Mouse (Mus musculus) G1E (cell line): Measurements from ENCODE around the gene Psmc1. TPM values are rescaled to one million over a fixed set of nuclear protein-coding genes. Genes with fewer than 3 reads are reported as not detected.

Source experiments
- ATAC-seq: 2 replicates; pipeline ENCODE4 v1.8.0; 2016; ENCODE audit warnings: mild to moderate bottlenecking; ENCODE audit not compliant: insufficient number of reproducible peaks, poor library complexity, low FRiP score, severe bottlenecking; ENCODE audit errors: extremely low read depth
- DNase-seq: peaks from one replicate; pipeline ENCODE4 v3.0.0; 2012; ENCODE audit warnings: low spot score
- H3K27me3 ChIP-seq: 2 replicates; pipeline ENCODE4 v1.6.1; 2012; ENCODE audit warnings: mild to moderate bottlenecking, low read length, inconsistent platforms; ENCODE audit not compliant: insufficient read depth
- H3K36me3 ChIP-seq: replicated peaks from 2 replicates; pipeline ENCODE3; 2012; ENCODE audit warnings: mild to moderate bottlenecking, inconsistent platforms
- H3K4me1 ChIP-seq: 2 replicates; pipeline ENCODE4 v1.6.1; 2012; ENCODE audit warnings: low read depth, low read length, inconsistent platforms, mixed read lengths; ENCODE audit not compliant: insufficient read depth
- H3K4me3 ChIP-seq: 2 replicates; pipeline ENCODE4 v1.5.1; 2012; ENCODE audit warnings: low read depth, mild to moderate bottlenecking, inconsistent platforms, low read length, moderate library complexity, mixed read lengths
- H3K9me3 ChIP-seq: replicated peaks from 2 replicates; pipeline ENCODE4 v1.6.1; 2012; ENCODE audit warnings: inconsistent platforms
- CTCF ChIP-seq: IDR thresholded peaks from 2 replicates; pipeline ENCODE4 v1.5.1; 2012; ENCODE audit warnings: low read depth, low read length, inconsistent platforms, mixed read lengths
- GATA1 ChIP-seq: IDR thresholded peaks from 2 replicates; pipeline ENCODE4 v1.6.1; 2012; ENCODE audit warnings: borderline replicate concordance, low read length, inconsistent platforms, mixed read lengths
- GATA2 ChIP-seq: IDR thresholded peaks from 2 replicates; pipeline ENCODE4 v1.6.1; 2012; ENCODE audit warnings: low read depth, low read length, inconsistent platforms, borderline replicate concordance
- POLR2AphosphoS5 ChIP-seq: IDR thresholded peaks from 2 replicates; pipeline ENCODE4 v1.6.1; 2012; ENCODE audit warnings: low read depth, low read length, inconsistent platforms; ENCODE audit not compliant: insufficient replicate concordance
- TAL1 ChIP-seq: conservative IDR thresholded peaks from 2 replicates; pipeline ENCODE4 v1.6.1; 2012; ENCODE audit warnings: low read depth, low read length, inconsistent platforms, mixed read lengths
- polyA plus RNA-seq: library from polyadenylated mRNA; stranded (reverse); fragments of >175 nt; gene quantifications from 2 replicates; pipeline ENCODE4 v1.2.3, GENCODE M21; 2012
- total RNA-seq, 2 experiments: library from RNA; stranded (forward) in 1 of 2; stranded (reverse) in 1 of 2; fragments of 200-1000 nt in 1 of 2; fragments of >200 nt in 1 of 2; fragmentation: Nextera tagmentation in 1 of 2; gene quantifications; 2 replicates each; pipeline ENCODE4 v1.2.3; 2014 to 2017

The Psmc1 gene
- total and polyA plus RNA-seq, 3 experiments: 65.1 to 293 (median 162) TPM

- TF ChIP-seq TAL1 (no peak), GATA1 (no peak), GATA2 (no peak), CTCF (no peak), POLR2AphosphoS5 (no peak)
- peaks cover 21% of the 10 kb centered on the region for H3K27me3 ChIP-seq
- ATAC-seq: no peak
Observed at GRCm38 (mm10) chr12:100099971-100100706, 9.8 kb upstream of the Psmc1 start.

DNA sequence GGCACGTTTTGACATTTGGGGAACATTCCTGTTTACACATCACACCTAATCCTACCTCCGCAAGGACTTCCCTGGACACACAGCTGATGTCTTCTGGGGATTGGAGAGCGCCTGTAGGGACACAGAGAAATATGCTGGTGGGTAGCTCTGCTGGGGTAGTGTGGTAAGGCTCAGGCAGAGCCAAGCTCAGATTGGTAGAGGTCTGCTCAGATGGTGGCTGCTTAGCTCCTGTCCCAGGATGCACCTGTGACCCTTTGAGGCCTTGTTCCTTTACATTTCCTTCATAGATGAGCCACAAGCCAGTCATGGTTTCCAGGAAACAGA is 9.3 kb upstream of the Psmc1 start:
- Histone ChIP-seq H3K36me3 (no peaks in the 10 kb centered on the region), H3K9me3 (no peaks in the 10 kb centered on the region), H3K27me3 (peaks cover 21% of the 10 kb centered on the region), H3K4me3 (no peak overlapping the region), H3K4me1 (peaks cover 5% of the 10 kb centered on the region)
- no peak for DNase-seq
- TF ChIP-seq TAL1: no peak
- TF ChIP-seq GATA2: no peak
- TF ChIP-seq GATA1: no peak
- TF ChIP-seq POLR2AphosphoS5: no peak
- TF ChIP-seq CTCF: no peak
- ATAC-seq: no peak

More at GRCm38 (mm10) chr12:100099971-100100706, 9.8 kb upstream of the Psmc1 start:
- Histone ChIP-seq H3K36me3 (no peaks in the 10 kb centered on the region), H3K9me3 (no peaks in the 10 kb centered on the region), H3K4me1 (peaks cover 5% of the 10 kb centered on the region), H3K4me3 (no peak overlapping the region)
- no peak for DNase-seq

- Histone ChIP-seq H3K36me3 (no peaks in the 10 kb centered on the region), H3K4me1 (peaks cover 6% of the 10 kb centered on the region), H3K4me3 (no peak overlapping the region), H3K27me3 (peaks cover 21% of the 10 kb centered on the region), H3K9me3 (no peaks in the 10 kb centered on the region)
- no peak for DNase-seq
- no peak for TF ChIP-seq GATA1
- no peak for TF ChIP-seq POLR2AphosphoS5
- ATAC-seq: no peak
Observed at GRCm38 (mm10) chr12:100101651-100102050, 8.3 kb upstream of the Psmc1 start.

DNA sequence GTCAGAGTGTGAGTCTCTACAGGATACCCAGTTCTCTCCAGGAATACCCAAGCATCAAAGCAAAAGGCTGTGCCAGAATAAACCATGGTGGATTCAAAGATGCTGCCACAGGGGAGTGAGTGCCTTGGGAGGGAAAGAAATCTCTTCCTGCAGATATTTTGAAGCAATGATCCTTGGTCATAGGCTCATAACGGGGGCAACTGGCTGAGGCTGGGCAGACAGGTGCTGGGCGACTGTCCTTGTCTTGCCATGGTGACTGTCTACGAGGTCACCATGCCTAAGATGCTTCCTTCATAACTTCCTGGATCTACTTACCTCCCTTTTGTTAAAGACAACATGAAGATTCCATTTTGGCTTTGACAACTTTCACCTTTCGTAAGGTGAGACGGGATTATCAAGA is 5.4 kb upstream of the Psmc1 start:
- DNase-seq: no peak
- Histone ChIP-seq H3K27me3 (peaks cover 14% of the 10 kb centered on the region), H3K4me1 (peaks cover 26% of the 10 kb centered on the region), H3K36me3 (no peaks in the 10 kb centered on the region), H3K4me3 (no peak overlapping the region), H3K9me3 (no peaks in the 10 kb centered on the region)
- TF ChIP-seq POLR2AphosphoS5 (no peak), GATA2 (no peak), TAL1 (no peak), CTCF (no peak), GATA1 (no peak)
- no peak for ATAC-seq

DNA sequence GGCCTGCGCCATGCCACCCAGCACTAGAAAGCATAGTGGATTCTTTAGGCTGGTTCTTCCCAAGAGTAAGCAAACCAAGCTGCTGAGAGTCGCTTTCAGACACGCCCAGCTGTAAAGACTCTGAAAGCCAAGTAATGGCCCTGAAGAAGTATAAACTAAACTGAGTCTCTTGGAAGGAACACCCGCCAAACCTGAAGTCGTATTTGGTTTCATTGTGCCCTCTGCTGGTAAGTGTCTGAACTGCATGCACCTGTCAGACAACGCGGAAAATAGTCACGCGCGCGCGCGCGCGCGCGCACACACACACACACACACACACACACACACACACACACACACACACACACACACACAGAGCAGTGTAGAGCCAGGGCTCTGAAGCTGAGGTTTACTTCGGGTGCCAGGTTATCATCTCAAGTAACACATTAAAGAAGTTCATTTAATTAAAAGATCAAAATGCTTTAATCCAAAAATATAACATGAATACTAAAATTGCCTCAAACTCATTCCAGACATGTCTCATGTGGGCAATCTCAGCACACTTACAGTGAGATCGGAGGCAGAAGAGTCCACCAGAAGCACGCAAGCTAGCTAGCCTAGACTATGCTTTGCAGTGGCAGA is 3.6 kb upstream of the Psmc1 start:
- no peak for ATAC-seq
- DNase-seq: peak; percentile 69
- H3K27me3 ChIP-seq: peaks cover 11% of the 10 kb centered on the region
- peaks cover 4% of the 10 kb centered on the region for H3K36me3 ChIP-seq
- H3K9me3 ChIP-seq: no peaks in the 10 kb centered on the region
- peaks cover 35% of the 10 kb centered on the region for H3K4me1 ChIP-seq
- no peak for TF ChIP-seq GATA2
- TF ChIP-seq TAL1: no peak
- TF ChIP-seq CTCF: peak; percentile 88
- no peak for TF ChIP-seq POLR2AphosphoS5
- no peak overlapping the region for H3K4me3 ChIP-seq

DNA sequence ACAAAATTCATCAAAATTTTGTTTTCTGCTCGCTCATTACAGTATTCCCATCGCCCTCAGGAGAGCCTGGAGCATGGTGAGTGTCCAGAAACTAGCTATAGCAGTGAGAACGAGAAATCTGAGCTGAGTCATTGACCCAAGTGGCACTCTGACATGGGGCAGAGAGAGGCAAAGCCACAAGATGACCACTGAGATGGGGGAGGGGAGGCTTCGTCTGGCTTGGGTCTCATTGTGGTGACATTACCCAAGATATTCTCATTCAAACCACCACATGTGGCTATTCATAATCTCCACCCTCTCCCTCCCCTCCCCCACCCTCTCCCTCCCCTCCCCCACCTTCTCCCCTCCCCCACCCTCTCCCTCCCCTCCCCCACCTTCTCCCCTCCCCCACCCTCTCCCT is 2.5 kb upstream of the Psmc1 start:
- Histone ChIP-seq H3K36me3 (peaks cover 14% of the 10 kb centered on the region), H3K27me3 (peaks cover 6% of the 10 kb centered on the region; the same call in 1 of the 2 replicates), H3K4me1 (peaks cover 44% of the 10 kb centered on the region), H3K9me3 (no peaks in the 10 kb centered on the region), H3K4me3 (no peak overlapping the region)
- ATAC-seq (no peak), DNase-seq (no peak)
- TF ChIP-seq TAL1: no peak
- TF ChIP-seq GATA1: no peak
- TF ChIP-seq GATA2: no peak
- TF ChIP-seq POLR2AphosphoS5: no peak
